Mouse (Mus musculus) small intestine, adult 2 months (tissue): ENCODE results near the gene Src.

Experiments
- CTCF ChIP-seq: fragments of 200-500 bp; IDR thresholded peaks from 2 replicates; pipeline ENCODE4 v1.5.1; 2012; ENCODE audit warnings: low read depth, mild to moderate bottlenecking, control low read depth, inconsistent platforms, low read length, moderate library complexity, mixed read lengths; ENCODE audit not compliant: insufficient replicate concordance, insufficient read length; ENCODE audit errors: extremely low read depth
- POLR2A ChIP-seq: fragments of 200-500 bp; IDR thresholded peaks from 2 replicates; pipeline ENCODE4 v1.6.1; 2012; ENCODE audit warnings: low read depth, mild to moderate bottlenecking, control low read depth, inconsistent platforms, low read length, moderate library complexity

- TF ChIP-seq POLR2A: no peak
- TF ChIP-seq CTCF: no peak
Measured at GRCm38 (mm10) chr2:157506779-157507178, 88.5 kb downstream of the Src start.
